Mouse (Mus musculus): ENCODE measurements around the gene Fam228a. TPM values are rescaled to one million over a fixed set of nuclear protein-coding genes. Genes with fewer than 3 reads are reported as not detected.

Gene Fam228a
- polyA plus RNA-seq (2012; rRNA removed): 0.10 and 0.22 TPM in 2 replicates

DNA sequence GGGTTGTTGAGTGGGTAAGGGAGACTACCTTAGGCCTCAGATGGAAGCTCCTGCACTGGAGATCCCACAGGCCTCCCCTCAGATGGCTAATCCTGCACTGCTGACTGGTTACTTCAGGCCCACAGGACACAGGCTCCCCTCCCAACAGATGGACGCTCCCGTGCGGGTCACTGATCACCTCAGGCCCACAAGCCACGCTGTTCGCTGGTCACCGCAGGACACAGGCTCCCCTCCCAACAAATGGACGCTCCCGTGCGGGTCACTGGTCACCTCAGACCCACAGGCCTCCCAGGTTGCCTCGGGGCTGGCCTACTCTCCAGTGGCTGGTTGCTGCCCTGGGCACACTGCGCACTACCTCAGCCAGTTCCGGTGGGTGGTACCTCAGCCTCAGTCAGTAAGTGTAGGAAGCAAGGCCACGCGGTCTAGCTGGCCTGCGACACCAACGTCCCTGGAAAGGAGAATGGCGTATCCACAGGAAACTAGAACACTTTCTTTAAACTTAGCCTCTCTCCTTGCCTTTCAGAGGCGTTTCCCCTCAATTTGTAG lies at the start of gene Fam228a:
TSS of gene Fam228a (minus strand) at position 400 of the 546 bp plus-strand sequence.

DNA sequence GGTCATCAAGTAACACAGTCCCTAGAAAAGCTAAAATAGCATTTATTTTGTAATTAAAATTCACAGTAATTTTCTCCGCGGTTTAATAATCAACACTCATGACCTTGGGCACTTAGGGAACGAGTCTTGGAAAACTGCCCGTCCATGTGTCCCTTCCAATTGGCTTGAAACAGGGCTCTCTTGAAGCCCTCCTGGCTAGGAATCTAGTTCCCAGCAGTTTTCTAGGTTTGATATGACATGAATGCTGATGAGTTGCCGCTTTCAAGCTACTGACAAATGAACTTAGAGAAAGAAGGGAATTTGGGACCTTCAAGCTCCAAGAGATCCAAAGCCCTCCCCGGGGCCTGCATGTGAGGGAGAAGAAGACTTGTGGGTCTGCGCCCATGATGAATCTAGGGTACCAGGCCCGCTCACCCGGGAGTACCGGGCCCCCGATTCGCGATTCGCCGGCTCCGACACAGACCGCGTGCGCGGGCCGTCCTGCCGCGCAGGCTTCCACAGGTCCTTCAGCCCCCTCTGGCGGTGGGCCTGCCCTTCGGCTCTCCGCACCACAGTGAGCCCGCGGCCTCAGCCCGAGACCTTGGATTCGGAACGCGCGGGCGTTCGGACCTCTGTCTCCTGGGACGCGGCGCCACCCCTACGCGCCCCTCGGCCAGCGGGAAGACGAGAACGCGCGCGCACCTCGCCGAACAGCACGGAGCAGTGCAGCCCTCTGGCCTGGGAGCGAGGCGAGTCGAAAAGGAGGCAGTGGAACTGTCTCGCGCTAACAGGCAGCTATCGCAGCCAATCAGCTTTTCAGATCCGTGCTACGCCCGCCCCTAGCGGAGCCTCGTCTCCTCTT lies 30.5 kb upstream of the Fam228a start, which contains the start of the genes Pfn4 and Fam228b:
TSS of gene Pfn4 (plus strand) at position 531 of the 841 bp plus-strand sequence.
TSS of gene Fam228b (minus strand) at position 776 of the 841 bp plus-strand sequence.

Other genes with a start within 250 kb of the Fam228a start
- 18.0 and 21.5 TPM in 2 replicates for gene Itsn2, start 145.8 kb downstream of the Fam228a start, polyA plus RNA-seq (2012; rRNA removed)
- gene Gm3625, start 145.5 kb downstream of the Fam228a start, polyA plus RNA-seq (2012; rRNA removed): not detected in 2 replicates
- 0.19 and 1.1 TPM in 2 replicates for gene Pfn4, start 30.6 kb upstream of the Fam228a start, polyA plus RNA-seq (2012; rRNA removed)
- 1.2 and 2.0 TPM in 2 replicates for gene Fam228b, start 30.8 kb upstream of the Fam228a start, polyA plus RNA-seq (2012; rRNA removed)
- gene Sf3b6, start 79.1 kb upstream of the Fam228a start, polyA plus RNA-seq (2012; rRNA removed): 42.0 and 59.0 TPM in 2 replicates
- 5.3 TPM in 2 replicates for gene Fkbp1b, start 103.2 kb upstream of the Fam228a start, polyA plus RNA-seq (2012; rRNA removed)
- gene Wdcp, start 104.9 kb upstream of the Fam228a start, polyA plus RNA-seq (2012; rRNA removed): 6.1 and 7.8 TPM in 2 replicates
- 0.78 and 1.4 TPM in 2 replicates for gene Mfsd2b, start 135.9 kb upstream of the Fam228a start, polyA plus RNA-seq (2012; rRNA removed)
- 3.9 and 5.7 TPM in 2 replicates for gene Ubxn2a, start 169.3 kb upstream of the Fam228a start, polyA plus RNA-seq (2012; rRNA removed)
- 14.7 and 54.1 TPM in 2 replicates for gene Atad2b, start 178.9 kb upstream of the Fam228a start, polyA plus RNA-seq (2012; rRNA removed)